Mouse (Mus musculus) cerebellum, adult 2 months (tissue): ENCODE measurements around the gene Srp9. TPM values are rescaled to one million over a fixed set of nuclear protein-coding genes. Genes with fewer than 3 reads are reported as not detected.
"Not testable (repeated sequence)": the region's sequence is repeated elsewhere in the genome, so short reads cannot be mapped to it uniquely, and the experiment has no call there.

Source experiments
- DNase-seq, 2 experiments: peaks; one replicate each; pipeline ENCODE4 v3.0.0; 2021
- H3K27ac ChIP-seq: fragments of 200-500 bp; 2 replicates; pipeline ENCODE4 v1.5.1; 2012; ENCODE audit warnings: low read length, control low read depth, inconsistent platforms; ENCODE audit not compliant: insufficient read depth
- H3K27me3 ChIP-seq: fragments of 200-500 bp; 2 replicates; pipeline ENCODE4 v1.6.1; 2012; ENCODE audit warnings: inconsistent platforms, mild to moderate bottlenecking, low read length, moderate library complexity; ENCODE audit not compliant: control insufficient read depth, insufficient read depth
- H3K4me1 ChIP-seq: fragments of 200-500 bp; 2 replicates; pipeline ENCODE4 v1.6.1; 2011; ENCODE audit warnings: low read length; ENCODE audit not compliant: control insufficient read depth, insufficient read depth
- H3K4me3 ChIP-seq: fragments of 200-500 bp; replicated peaks from 2 replicates; pipeline ENCODE3; 2011; ENCODE audit warnings: mild to moderate bottlenecking, low read depth, low read length, control low read depth; ENCODE audit not compliant: insufficient read depth
- CTCF ChIP-seq: fragments of 200-500 bp; IDR thresholded peaks from 2 replicates; pipeline ENCODE4 v1.5.1; 2011; ENCODE audit warnings: low read depth, mild to moderate bottlenecking, control low read depth, low read length, moderate library complexity, borderline replicate concordance; ENCODE audit not compliant: insufficient read depth
- POLR2A ChIP-seq: fragments of 200-500 bp; IDR thresholded peaks from 2 replicates; pipeline ENCODE4 v1.6.1; 2011; ENCODE audit warnings: low read length, control low read depth, borderline replicate concordance; ENCODE audit not compliant: insufficient read depth
- WGBS: fragments of 180-500 bp; shearing (Covaris S2); methylation state at CpG from one replicate; pipeline ENCODE4 v1.1.7; 2018; 5-methylcytosine and 5-hydroxymethylcytosine counted together
- polyA plus RNA-seq: library from polyadenylated mRNA; depleted of rRNA; stranded (reverse); fragments of >200 nt; gene quantifications from 2 replicates; pipeline ENCODE4 v1.2.3, GENCODE M21; 2012; rRNA removed

The Srp9 gene
- polyA plus RNA-seq, 1 experiment, result 124 TPM

GRCm38 (mm10) chr1:182157734-182158133 lies 33.2 kb downstream of the Srp9 start:
- Histone ChIP-seq H3K4me3 (no peak overlapping the region), H3K27ac (no peak overlapping the region), H3K27me3 (no peaks in the 10 kb centered on the region), H3K4me1 (no peaks in the 10 kb centered on the region)
- 11% methylated on average over 4 of the region's 4 CpGs for WGBS
- DNase-seq, result no peak
- TF ChIP-seq POLR2A, result no peak
- TF ChIP-seq CTCF, result no peak

DNA sequence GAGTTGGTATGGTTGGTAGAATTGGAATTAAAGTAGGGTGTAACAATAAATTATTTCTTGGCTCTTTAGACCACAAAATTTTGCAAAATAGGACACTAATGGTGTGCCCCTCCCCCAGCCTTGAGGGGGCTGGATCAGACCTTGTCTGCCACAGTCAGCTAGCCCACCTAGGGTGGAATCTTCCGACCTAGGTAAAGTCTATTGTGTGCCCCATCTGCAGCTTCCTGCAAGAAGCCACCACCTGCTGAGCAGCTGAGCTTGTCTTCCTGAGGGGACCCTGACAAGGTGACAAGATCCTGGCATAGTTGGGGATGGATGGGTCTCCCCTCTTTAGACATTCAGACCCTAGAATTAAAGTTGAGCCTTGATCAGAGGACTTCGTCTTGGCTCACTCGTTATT lies 35.0 kb downstream of the Srp9 start:
- no peak for DNase-seq
- WGBS, result 73% methylated on average over 3 of the region's 3 CpGs
- TF ChIP-seq CTCF, result no peak
- TF ChIP-seq POLR2A, result no peak
- Histone ChIP-seq H3K27ac (no peak overlapping the region), H3K4me3 (no peak overlapping the region), H3K4me1 (no peaks in the 10 kb centered on the region), H3K27me3 (no peaks in the 10 kb centered on the region)

- Histone ChIP-seq H3K27ac (no peak overlapping the region), H3K4me1 (no peaks in the 10 kb centered on the region), H3K27me3 (no peaks in the 10 kb centered on the region), H3K4me3 (no peak overlapping the region)
- no peak for DNase-seq
- TF ChIP-seq CTCF (no peak), POLR2A (no peak)
- WGBS, result 34% methylated on average over 5 of the region's 5 CpGs
These were observed 38.4 kb downstream of the Srp9 start for GRCm38 (mm10) chr1:182162951-182163350.

DNA sequence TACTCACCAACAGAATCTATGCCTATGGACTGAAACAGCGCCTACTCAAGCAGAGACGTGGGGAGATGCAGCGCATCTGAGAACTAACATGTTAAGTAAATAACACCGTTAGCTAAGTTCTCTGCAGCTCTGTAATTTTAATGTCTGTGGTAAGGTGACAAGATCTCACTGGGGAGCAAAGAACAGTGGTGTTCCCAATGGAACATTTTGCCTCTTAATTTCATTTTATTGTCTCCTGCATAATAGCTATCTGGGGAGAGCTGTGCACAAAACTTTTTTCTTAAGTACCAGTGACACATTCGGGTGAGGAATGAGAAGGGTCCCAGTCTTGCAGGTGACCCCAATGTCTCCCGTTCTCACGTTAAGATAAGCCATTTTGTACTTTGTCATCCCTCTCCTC lies 39.8 kb downstream of the Srp9 start, which contains the start of gene Vmn1r1:
TSS of gene Vmn1r1 (minus strand) at position 101 of the 400 bp plus-strand sequence.
- Histone ChIP-seq H3K4me3 (no peak within 1 kb of the TSS), H3K4me1 (no peaks in the 10 kb centered on the region), H3K27ac (no peak within 1 kb of the TSS), H3K27me3 (no peaks in the 10 kb centered on the region)
- TF ChIP-seq POLR2A, result no peak
- no peak for TF ChIP-seq CTCF
- no peak for DNase-seq
- 91% methylated on average over 7 of the region's 7 CpGs for WGBS

- 93% methylated on average over 6 of the region's 6 CpGs for WGBS
- H3K27ac ChIP-seq, H3K4me3 ChIP-seq, DNase-seq, H3K4me1 ChIP-seq, H3K27me3 ChIP-seq: not testable (repeated sequence)
These were observed 45.7 kb downstream of the Srp9 start for GRCm38 (mm10) chr1:182170206-182170605.

DNA sequence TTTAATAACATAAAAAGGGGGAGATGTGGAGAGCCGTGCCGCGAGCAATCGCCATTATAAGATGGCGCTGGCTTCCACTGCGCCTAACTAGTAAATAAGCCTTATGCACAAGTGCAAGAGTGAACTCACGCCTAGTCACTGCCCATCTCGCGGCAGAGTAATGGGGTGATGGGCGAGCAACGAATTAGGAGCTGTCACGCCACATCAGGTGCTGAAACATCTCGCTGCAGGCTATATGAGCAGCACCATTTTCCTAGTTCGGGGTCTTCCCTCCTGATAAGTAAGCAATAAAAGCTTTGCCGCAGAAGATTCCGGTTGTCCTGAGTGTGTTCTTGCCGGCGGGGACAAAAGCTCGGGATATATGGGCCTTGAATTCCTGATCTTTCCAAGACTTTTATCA lies 52.4 kb downstream of the Srp9 start:
- H3K27ac ChIP-seq, result not testable (repeated sequence)

GRCm38 (mm10) chr1:182181456-182182305 lies 57.1 kb downstream of the Srp9 start:
- DNase-seq, result no peak
- Histone ChIP-seq H3K27me3 (no peaks in the 10 kb centered on the region), H3K4me3 (no peak overlapping the region), H3K4me1 (no peaks in the 10 kb centered on the region), H3K27ac (no peak overlapping the region)
- TF ChIP-seq POLR2A (no peak), CTCF (no peak)
- 70% methylated on average over 5 of the region's 5 CpGs for WGBS

More for the DNA sequence above, 52.4 kb downstream of the Srp9 start:
- WGBS, result 96% methylated on average over 19 of the region's 19 CpGs
- not testable (repeated sequence) for H3K4me1 ChIP-seq, H3K27me3 ChIP-seq, DNase-seq, H3K4me3 ChIP-seq

Other genes with a start within 250 kb of the Srp9 start
- gene Enah, start 104.7 kb upstream of the Srp9 start, polyA plus RNA-seq, result 48.5 and 53.6 TPM in 2 replicates
- gene Vmn1r1, start 39.7 kb downstream of the Srp9 start, polyA plus RNA-seq, result not detected in 2 replicates
- 109 and 115 TPM in 2 replicates for gene Degs1, start 158.1 kb downstream of the Srp9 start, polyA plus RNA-seq
- gene Fbxo28, start 216.9 kb downstream of the Srp9 start, polyA plus RNA-seq, result 28.3 and 31.0 TPM in 2 replicates